Mouse (Mus musculus) liver, postnatal 0 days (tissue): ENCODE data around the gene Glp2r.

ENCODE experiments used
- CTCF ChIP-seq: sonication (generic); IDR thresholded peaks from 2 replicates; pipeline ENCODE4 v1.5.1; 2016; ENCODE audit warnings: antibody characterized with exemption, low read depth
- EP300 ChIP-seq: IDR thresholded peaks from 2 replicates; pipeline ENCODE4 v1.6.1; 2016; ENCODE audit warnings: antibody characterized with exemption, low read depth, mild to moderate bottlenecking

DNA sequence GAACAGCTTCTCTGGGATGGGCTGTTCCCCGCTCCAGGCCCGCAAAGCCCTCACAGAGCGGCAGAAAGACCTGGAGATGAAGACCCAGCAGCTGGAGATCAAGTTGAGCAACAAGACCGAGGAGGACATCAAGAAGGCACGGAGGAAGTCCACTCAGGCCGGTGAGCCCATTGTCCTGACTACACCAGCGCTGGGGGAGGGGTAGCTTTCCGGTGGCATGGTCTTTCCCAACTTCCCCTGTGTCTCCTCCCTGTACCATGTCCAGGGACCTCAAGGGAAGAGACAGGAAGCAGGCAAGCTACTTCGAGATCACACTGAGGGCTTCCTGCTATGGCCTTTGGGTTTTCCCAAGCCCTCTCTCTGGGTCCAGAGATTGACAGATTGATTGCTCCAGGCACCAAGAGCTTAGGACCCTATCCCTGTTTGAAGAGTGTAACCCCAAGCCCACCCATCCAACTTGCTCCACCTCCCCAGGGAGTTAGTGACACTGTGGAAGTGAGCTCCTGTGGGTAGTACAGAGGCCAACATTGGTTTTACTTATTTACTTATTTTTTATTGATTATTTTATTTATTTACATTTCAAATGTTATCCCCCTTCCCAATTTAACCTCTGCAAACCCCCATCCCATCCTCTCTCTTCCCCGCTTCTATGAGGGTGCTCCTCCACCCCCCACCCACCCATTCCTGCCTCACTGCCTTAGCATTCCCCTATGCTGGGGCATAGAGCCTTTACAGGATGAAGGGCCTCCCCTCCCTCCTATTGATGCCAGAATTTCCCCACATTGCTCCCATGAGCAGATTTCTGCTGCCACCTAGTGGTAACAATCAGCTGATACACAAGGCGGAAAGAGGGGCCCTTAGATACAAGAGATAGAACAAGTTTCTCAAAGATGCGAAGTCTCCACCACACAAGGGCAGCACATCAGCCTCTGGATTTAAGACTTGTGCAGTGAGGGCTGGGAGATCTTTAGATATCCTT lies 95.1 kb downstream of the Glp2r start:
- TF ChIP-seq CTCF (peak; percentile 90), EP300 (no peak)
